Mouse (Mus musculus) olfactory bulb, adult 2 months (tissue): ENCODE measurements around the gene Cdc42bpb. TPM values are rescaled to one million over a fixed set of nuclear protein-coding genes. Genes with fewer than 3 reads are reported as not detected.

ENCODE experiments used
- H3K27ac ChIP-seq: fragments of 200-500 bp; 2 replicates; pipeline ENCODE4 v1.5.1; 2012; ENCODE audit warnings: low read depth, low read length; ENCODE audit not compliant: insufficient read depth
- H3K4me1 ChIP-seq: fragments of 200-500 bp; 2 replicates; pipeline ENCODE4 v1.6.1; 2012; ENCODE audit warnings: low read length; ENCODE audit not compliant: control insufficient read depth, insufficient read depth
- H3K4me3 ChIP-seq: fragments of 200-500 bp; 2 replicates; pipeline ENCODE4 v1.5.1; 2012; ENCODE audit warnings: mild to moderate bottlenecking, low read depth, low read length, moderate library complexity; ENCODE audit not compliant: insufficient read depth
- CTCF ChIP-seq: fragments of 200-500 bp; IDR thresholded peaks from 2 replicates; pipeline ENCODE4 v1.5.1; 2012; ENCODE audit warnings: low read depth, mild to moderate bottlenecking, low read length, moderate library complexity; ENCODE audit not compliant: insufficient read depth
- POLR2A ChIP-seq: fragments of 200-500 bp; IDR thresholded peaks from 2 replicates; pipeline ENCODE4 v1.6.1; 2012; ENCODE audit warnings: mild to moderate bottlenecking, low read depth, low read length, moderate library complexity; ENCODE audit not compliant: insufficient read depth
- WGBS: fragments of 180-500 bp; shearing (Covaris S2); methylation state at CpG from one replicate; pipeline ENCODE4 v1.1.7; 2018; 5-methylcytosine and 5-hydroxymethylcytosine counted together
- polyA plus RNA-seq: library from polyadenylated mRNA; stranded (reverse); fragments of >200 nt; gene quantifications from 2 replicates; pipeline ENCODE4 v1.2.4, GENCODE M21; 2012; ENCODE audit warnings: low replicate concordance; ENCODE audit not compliant: missing spikeins, insufficient read depth, insufficient read length

Cdc42bpb gene
- polyA plus RNA-seq, 1 experiment = not detected

DNA sequence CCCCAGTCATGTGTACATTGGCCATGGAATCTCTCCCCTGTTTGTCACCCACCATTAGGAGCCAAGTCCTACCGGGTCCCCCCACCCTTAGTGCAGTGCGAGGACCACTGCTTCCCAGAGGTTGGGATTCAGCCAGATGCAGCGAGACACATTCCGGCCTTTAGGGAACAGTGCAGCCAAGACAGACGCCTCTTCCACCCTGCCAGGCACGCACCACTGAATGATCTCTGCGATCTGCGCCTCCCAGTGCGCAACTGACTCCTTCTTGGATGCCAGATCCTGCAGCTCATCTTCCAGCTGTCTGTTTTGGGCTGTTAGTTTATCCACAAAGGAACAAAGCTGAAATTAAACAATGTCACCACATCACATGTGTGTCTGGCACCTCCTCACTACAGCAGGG is 59.8 kb downstream of the Cdc42bpb start:
- Histone ChIP-seq H3K27ac (no peak overlapping the region), H3K4me3 (no peak overlapping the region), H3K4me1 (peaks cover 2% of the 10 kb centered on the region; the same call in 1 of the 2 replicates)
- TF ChIP-seq CTCF = no peak
- no peak for TF ChIP-seq POLR2A
- 78% methylated on average over 9 of the region's 9 CpGs for WGBS

DNA sequence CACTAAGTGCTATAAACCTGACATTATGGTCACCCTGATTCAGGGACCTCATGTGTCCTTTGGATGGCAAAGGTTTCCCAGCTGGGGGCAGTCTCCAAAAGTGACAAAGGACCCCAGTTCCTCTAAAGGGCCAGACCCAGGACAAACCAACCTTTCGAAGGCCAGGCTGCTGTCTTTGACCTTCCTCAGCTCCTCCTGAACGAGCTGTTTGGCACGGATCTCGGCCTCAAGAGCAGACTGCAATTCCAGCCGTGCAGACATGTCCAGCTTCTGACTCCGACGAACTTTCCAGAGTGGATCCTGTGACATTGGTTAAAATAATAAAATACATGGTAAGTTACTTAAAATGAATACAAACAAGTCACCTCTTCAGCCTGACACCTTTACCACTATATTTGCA is 63.2 kb downstream of the Cdc42bpb start:
- no peaks in the 10 kb centered on the region for H3K4me1 ChIP-seq
- H3K27ac ChIP-seq = no peak overlapping the region
- WGBS = 93% methylated on average over 7 of the region's 7 CpGs
- no peak overlapping the region for H3K4me3 ChIP-seq
- TF ChIP-seq CTCF = no peak
- TF ChIP-seq POLR2A = no peak

DNA sequence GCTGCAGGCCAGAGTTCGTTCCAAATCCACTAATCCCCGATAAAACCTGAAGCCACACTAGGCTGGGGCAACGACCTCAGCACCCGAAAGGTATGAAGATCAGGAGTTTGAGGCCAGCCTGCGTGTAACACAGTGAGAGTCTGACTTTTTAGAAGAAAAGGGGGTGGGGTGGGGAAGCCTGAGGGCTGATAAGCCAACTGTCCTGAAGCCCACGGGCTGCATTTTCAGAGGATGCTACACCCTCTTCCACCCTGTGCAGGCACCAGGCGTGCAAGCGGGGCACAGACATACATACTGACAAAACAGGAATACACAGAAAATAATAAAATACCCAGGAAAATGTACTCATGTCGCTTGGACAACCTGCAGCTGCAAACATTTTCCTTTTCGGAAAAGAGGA is 65.7 kb downstream of the Cdc42bpb start:
- WGBS = 94% methylated on average over 10 of the region's 10 CpGs
- Histone ChIP-seq H3K4me3 (no peak overlapping the region), H3K27ac (no peak overlapping the region), H3K4me1 (no peaks in the 10 kb centered on the region)
- TF ChIP-seq CTCF (no peak), POLR2A (no peak)

DNA sequence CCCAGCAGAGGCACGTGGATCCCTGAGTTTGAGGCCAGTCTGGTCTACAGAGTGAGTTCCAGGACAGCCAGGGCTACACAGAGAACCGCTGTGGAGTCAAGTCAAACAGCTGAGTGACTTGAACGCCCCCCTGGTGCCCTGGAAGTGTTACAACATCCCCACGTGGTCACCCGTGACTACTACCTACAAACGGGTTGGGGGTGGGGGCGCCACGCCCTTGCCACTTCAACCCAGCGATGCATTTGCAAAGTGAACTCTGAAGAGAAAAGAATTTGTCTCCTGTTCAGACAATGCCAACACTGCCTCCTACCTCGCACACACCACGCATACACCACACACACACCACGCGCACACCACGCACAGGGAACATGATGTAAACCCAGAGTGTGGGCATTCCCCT is 67.6 kb downstream of the Cdc42bpb start:
- Histone ChIP-seq H3K4me1 (no peaks in the 10 kb centered on the region), H3K4me3 (no peak overlapping the region), H3K27ac (no peak overlapping the region)
- no peak for TF ChIP-seq POLR2A
- TF ChIP-seq CTCF = no peak
- 87% methylated on average over 14 of the region's 14 CpGs for WGBS

- no peak for TF ChIP-seq CTCF
- no peak for TF ChIP-seq POLR2A
- Histone ChIP-seq H3K4me1 (no peaks in the 10 kb centered on the region), H3K27ac (no peak overlapping the region), H3K4me3 (no peak overlapping the region)
- WGBS = 80% methylated on average over 12 of the region's 12 CpGs
These were observed 68.3 kb downstream of the Cdc42bpb start for GRCm38 (mm10) chr12:111309256-111309655.

DNA sequence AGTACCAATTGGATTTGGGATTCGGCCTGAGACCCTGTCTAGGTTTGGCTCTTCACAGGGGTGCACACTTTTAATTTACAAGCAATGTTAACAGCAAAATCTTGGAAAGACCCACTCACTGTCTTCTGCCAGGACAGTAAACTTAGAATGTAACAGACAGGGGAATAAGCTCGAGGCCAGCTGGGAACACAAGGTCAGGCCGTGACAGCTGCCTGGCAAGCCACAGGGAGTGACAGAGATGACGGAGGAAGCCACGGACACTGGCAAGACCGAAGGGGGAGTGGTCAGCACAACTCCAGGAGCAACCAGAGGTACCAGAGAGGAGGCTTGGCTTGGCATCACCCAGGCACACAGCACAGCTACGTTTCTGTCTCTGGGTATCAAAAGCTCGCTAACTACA is 70.7 kb downstream of the Cdc42bpb start:
- 73% methylated on average over 8 of the region's 8 CpGs for WGBS

DNA sequence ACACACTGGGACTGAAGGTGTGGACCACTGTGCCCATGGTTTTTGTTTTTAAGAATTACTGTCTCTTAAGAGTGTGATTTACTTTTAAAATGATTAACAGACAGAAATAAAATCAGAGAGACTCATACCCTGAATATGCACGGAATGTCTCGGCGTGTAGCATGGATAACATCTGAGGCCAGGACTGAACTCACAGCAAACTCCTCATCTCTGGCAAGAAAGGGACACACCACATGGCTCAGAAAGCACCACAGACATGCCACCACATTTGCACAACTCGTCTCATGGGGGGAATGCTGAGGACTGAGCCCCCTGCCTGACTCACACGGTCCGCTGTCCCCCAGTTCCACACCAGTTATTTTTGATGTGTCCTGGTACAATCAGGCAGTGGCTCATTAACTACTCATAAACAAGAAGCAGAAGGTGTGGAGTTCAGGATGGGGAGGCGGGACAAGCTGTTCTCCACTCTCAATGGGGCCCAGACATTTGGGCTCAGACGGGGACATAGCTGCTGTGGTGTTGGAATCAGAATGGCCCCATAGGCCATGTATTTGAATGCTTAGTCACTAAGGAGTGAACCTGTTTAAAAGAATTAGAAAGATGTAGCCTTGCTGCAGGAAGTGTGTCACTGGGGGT is 73.7 kb downstream of the Cdc42bpb start:
- Histone ChIP-seq H3K27ac (no peak overlapping the region), H3K4me1 (no peaks in the 10 kb centered on the region), H3K4me3 (no peak overlapping the region)
- no peak for TF ChIP-seq POLR2A
- TF ChIP-seq CTCF = no peak
- WGBS = 89% methylated on average over 8 of the region's 8 CpGs

More for the DNA sequence above, 70.7 kb downstream of the Cdc42bpb start:
- no peak for TF ChIP-seq POLR2A
- no peak for TF ChIP-seq CTCF
- Histone ChIP-seq H3K4me1 (no peaks in the 10 kb centered on the region), H3K27ac (no peak overlapping the region), H3K4me3 (no peak overlapping the region)

GRCm38 (mm10) chr12:111302018-111302345 is 75.5 kb downstream of the Cdc42bpb start:
- Histone ChIP-seq H3K4me1 (no peaks in the 10 kb centered on the region), H3K4me3 (no peak overlapping the region), H3K27ac (no peak overlapping the region)
- TF ChIP-seq POLR2A (no peak), CTCF (no peak)
- 96% methylated on average over 14 of the region's 14 CpGs for WGBS

DNA sequence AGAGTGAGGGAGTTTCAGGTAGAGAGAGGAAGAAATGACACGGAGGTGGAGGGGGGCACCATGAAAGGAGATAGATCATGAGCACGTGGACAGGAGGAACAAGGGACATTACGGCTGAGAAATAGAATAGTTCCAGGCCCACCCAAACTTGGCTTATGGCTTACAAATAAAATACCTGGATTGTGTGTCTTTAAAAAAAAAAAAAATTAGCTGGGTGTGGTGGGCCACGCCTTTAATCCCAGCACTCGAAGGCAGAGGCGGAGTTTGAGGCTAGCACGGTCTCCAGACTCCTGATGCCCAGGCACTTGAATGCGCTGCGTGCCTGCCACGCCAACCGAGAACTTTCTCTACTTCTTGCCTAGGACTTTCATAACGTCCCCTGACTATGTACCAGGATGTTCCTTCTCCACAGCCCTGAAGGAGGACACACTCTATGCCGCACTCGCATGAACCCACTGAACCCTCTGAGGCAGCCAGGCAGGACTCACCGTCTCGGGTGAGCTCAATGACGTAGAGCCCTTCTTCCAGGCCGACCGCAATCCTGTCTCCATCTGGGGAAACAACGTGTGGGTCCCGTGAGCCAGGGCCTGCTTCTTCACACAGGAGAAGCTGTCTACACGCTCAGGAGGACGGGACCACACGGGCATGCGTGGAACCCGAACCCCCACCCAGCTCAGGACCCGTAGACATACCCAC is 76.0 kb downstream of the Cdc42bpb start:
- Histone ChIP-seq H3K27ac (no peak overlapping the region), H3K4me3 (no peak overlapping the region), H3K4me1 (no peaks in the 10 kb centered on the region)
- whole genome bisulfite sequencing = 93% methylated on average over 27 of the region's 27 CpGs
- no peak for TF ChIP-seq POLR2A
- no peak for TF ChIP-seq CTCF

DNA sequence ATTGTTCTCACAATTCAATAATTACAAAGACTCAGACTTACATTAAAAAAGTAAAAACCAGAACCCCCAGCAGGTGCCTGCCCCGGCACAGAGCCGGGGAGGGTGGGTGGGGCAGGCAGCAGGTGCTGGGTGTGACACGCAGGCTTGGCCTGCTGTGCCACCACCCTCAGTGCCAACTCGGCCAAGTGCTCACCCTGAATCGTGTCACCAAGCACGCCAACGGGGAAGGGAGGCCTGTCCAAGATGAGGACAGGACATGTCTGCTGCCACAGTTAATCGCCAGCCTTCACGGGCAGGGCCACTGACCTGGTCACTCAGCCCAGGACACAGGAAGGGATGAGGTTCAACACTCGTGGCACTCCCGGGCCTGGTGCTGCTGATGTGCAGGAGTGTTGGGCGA is 84.5 kb downstream of the Cdc42bpb start:
- Histone ChIP-seq H3K27ac (no peak overlapping the region), H3K4me3 (no peak overlapping the region), H3K4me1 (no peaks in the 10 kb centered on the region)
- WGBS = 90% methylated on average over 12 of the region's 12 CpGs
- TF ChIP-seq POLR2A = no peak
